Mouse (Mus musculus) retina, embryonic 14.5 days (tissue): Measurements from ENCODE around the gene Kdm2a.

ENCODE experiments used
- DNase-seq: peaks from one replicate; pipeline ENCODE4 v3.0.0-alpha.2; 2015; ENCODE audit warnings: low spot score

Gene Kdm2a

GRCm38 (mm10) chr19:4328737-4329304 is 69.3 kb downstream of the Kdm2a start:
- DNase-seq: no peak

GRCm38 (mm10) chr19:4326881-4327280 is 71.2 kb downstream of the Kdm2a start:
- DNase-seq: no peak

- DNase-seq: no peak
These were observed 72.0 kb downstream of the Kdm2a start for GRCm38 (mm10) chr19:4326106-4326505.

- DNase-seq: no peak
These were observed 76.0 kb downstream of the Kdm2a start for GRCm38 (mm10) chr19:4322134-4322533.

- no peak for DNase-seq
These were observed 76.5 kb downstream of the Kdm2a start for GRCm38 (mm10) chr19:4321622-4322021.

- DNase-seq: no peak
These were observed 78.8 kb downstream of the Kdm2a start for GRCm38 (mm10) chr19:4319272-4319671.

GRCm38 (mm10) chr19:4317181-4317580 is 80.9 kb downstream of the Kdm2a start:
- DNase-seq: no peak

- DNase-seq: no peak
These were observed 82.7 kb downstream of the Kdm2a start for GRCm38 (mm10) chr19:4315223-4315944.

- DNase-seq: peak; percentile 92
These were observed 88.3 kb downstream of the Kdm2a start for GRCm38 (mm10) chr19:4309776-4310185.

- DNase-seq: no peak
These were observed 88.8 kb downstream of the Kdm2a start for GRCm38 (mm10) chr19:4309302-4309701.

- DNase-seq: peak; percentile 88
These were observed 91.9 kb downstream of the Kdm2a start, which contains the start of gene Grk2 for GRCm38 (mm10) chr19:4306190-4306577. Gene Grk2 (minus strand): TSS chr19:4306222.

- peak; percentile 72 for DNase-seq
These were observed 92.4 kb downstream of the Kdm2a start for GRCm38 (mm10) chr19:4305491-4306189.

GRCm38 (mm10) chr19:4304871-4305321 is 93.2 kb downstream of the Kdm2a start:
- DNase-seq: no peak

GRCm38 (mm10) chr19:4304251-4304821 is 93.7 kb downstream of the Kdm2a start:
- DNase-seq: no peak

GRCm38 (mm10) chr19:4303640-4303995 is 94.5 kb downstream of the Kdm2a start:
- DNase-seq: no peak

- DNase-seq: no peak
These were observed 95.0 kb downstream of the Kdm2a start for GRCm38 (mm10) chr19:4302936-4303639.

GRCm38 (mm10) chr19:4301735-4302651 is 96.1 kb downstream of the Kdm2a start:
- peak; percentile 48 for DNase-seq

GRCm38 (mm10) chr19:4300852-4301734 is 97.0 kb downstream of the Kdm2a start:
- DNase-seq: no peak

GRCm38 (mm10) chr19:4300271-4300704 is 97.8 kb downstream of the Kdm2a start:
- no peak for DNase-seq
